Mouse (Mus musculus) liver, adult 2 months (tissue): ENCODE results near the gene Hdgf. TPM values are rescaled to one million over a fixed set of nuclear protein-coding genes. Genes with fewer than 3 reads are reported as not detected.
"Not testable (repeated sequence)": the region's sequence is repeated elsewhere in the genome, so short reads cannot be mapped to it uniquely, and the experiment has no call there.

Experiments
- DNase-seq: peaks from one replicate; pipeline ENCODE4 v3.0.0-alpha.2; 2011; ENCODE audit warnings: low read depth, low spot score; ENCODE audit errors: extremely low read depth
- H3K27ac ChIP-seq: fragments of 200-500 bp; replicated peaks from 2 replicates; pipeline ENCODE4 v1.5.1; 2012; ENCODE audit warnings: low read depth, mild to moderate bottlenecking, control low read depth, inconsistent platforms, low read length; ENCODE audit not compliant: insufficient read depth
- H3K27me3 ChIP-seq: fragments of 200-500 bp; 2 replicates; pipeline ENCODE4 v1.6.1; 2012; ENCODE audit warnings: mild to moderate bottlenecking, moderate library complexity, low read length, inconsistent platforms; ENCODE audit not compliant: control insufficient read depth, insufficient read depth
- H3K36me3 ChIP-seq: fragments of 200-500 bp; 2 replicates; pipeline ENCODE4 v1.6.1; 2012; ENCODE audit warnings: low read length, inconsistent platforms; ENCODE audit not compliant: control insufficient read depth, insufficient read depth
- H3K4me1 ChIP-seq: fragments of 200-500 bp; 2 replicates; pipeline ENCODE4 v1.6.1; 2011; ENCODE audit warnings: low read length; ENCODE audit not compliant: control insufficient read depth, insufficient read depth
- H3K4me3 ChIP-seq: fragments of 200-500 bp; 2 replicates; pipeline ENCODE4 v1.5.1; 2011; ENCODE audit warnings: low read depth, mild to moderate bottlenecking, control low read depth, low read length, moderate library complexity; ENCODE audit not compliant: insufficient read depth
- H3K79me2 ChIP-seq: fragments of 200-500 bp; 2 replicates; pipeline ENCODE4 v1.6.1; 2012; ENCODE audit warnings: inconsistent platforms, mild to moderate bottlenecking, low read length, moderate library complexity; ENCODE audit not compliant: control insufficient read depth, insufficient read depth
- H3K9ac ChIP-seq: fragments of 200-500 bp; 2 replicates; pipeline ENCODE4 v1.6.1; 2012; ENCODE audit warnings: low read depth, mild to moderate bottlenecking, control low read depth, inconsistent platforms, low read length
- CTCF ChIP-seq: fragments of 200-500 bp; IDR thresholded peaks from 2 replicates; pipeline ENCODE4 v1.5.1; 2011; ENCODE audit warnings: low read depth, low read length, control low read depth
- POLR2A ChIP-seq: fragments of 200-500 bp; IDR thresholded peaks from 2 replicates; pipeline ENCODE4 v1.6.1; 2011; ENCODE audit warnings: low read length, control low read depth; ENCODE audit not compliant: insufficient read depth; ENCODE audit errors: extremely low read depth
- WGBS: fragments of 180-500 bp; shearing (Covaris S2); methylation state at CpG from one replicate; pipeline ENCODE4 v1.1.7; 2018; 5-methylcytosine and 5-hydroxymethylcytosine counted together
- polyA plus RNA-seq: library from polyadenylated mRNA; depleted of rRNA; stranded (reverse); fragments of >200 nt; gene quantifications from 2 replicates; pipeline ENCODE4 v1.2.3, GENCODE M21; 2012
- total RNA-seq: library from RNA; depleted of rRNA; stranded (reverse); fragments of >200 nt; gene quantifications from 2 replicates; pipeline ENCODE4 v1.2.3, GENCODE M21; 2014

Gene Hdgf
- total and polyA plus RNA-seq, 2 experiments = 58.8 to 74.7 TPM

DNA sequence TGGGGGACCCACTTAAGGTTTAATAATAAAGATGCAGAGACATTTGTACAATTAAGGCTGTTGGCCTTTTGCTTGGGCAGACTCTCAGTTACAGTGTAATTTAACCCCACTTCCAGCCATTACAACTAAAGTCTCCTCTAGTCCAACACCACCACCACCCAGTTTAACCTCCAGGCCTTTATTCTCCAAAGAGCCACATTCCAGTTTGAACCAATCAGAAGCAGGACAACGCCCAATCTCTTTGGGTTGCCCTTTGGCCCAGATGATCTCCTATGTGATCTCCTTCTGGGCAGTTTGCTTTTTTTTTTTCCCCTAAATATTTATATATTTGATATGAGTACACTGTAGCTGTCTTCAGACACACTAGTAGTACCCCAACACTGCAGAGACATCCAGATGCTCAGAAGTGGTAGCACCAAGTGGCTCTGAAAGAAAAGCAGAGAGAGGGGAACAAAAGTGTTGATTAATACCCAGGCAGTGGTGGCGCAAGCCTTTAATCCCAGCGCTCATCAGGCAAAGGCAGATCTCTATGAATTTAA, 12.7 kb upstream of the Hdgf start:
- H3K36me3 ChIP-seq = no peaks in the 10 kb centered on the region
- no peak overlapping the region for H3K27ac ChIP-seq
- no peaks in the 10 kb centered on the region for H3K79me2 ChIP-seq
- no peak for DNase-seq
- H3K27me3 ChIP-seq = no peaks in the 10 kb centered on the region
- TF ChIP-seq POLR2A (no peak), CTCF (no peak)
- H3K4me1 ChIP-seq = no peaks in the 10 kb centered on the region
- no peak overlapping the region for H3K9ac ChIP-seq
- H3K4me3 ChIP-seq = no peak overlapping the region
- WGBS = 87% methylated on average over 3 of the region's 3 CpGs

GRCm38 (mm10) chr3:87899266-87899665, 6.9 kb upstream of the Hdgf start:
- H3K4me1 ChIP-seq = no peaks in the 10 kb centered on the region
- no peak overlapping the region for H3K9ac ChIP-seq
- TF ChIP-seq CTCF = no peak
- TF ChIP-seq POLR2A = no peak
- 68% methylated on average over 3 of the region's 3 CpGs for WGBS
- DNase-seq = no peak
- H3K36me3 ChIP-seq = no peaks in the 10 kb centered on the region
- no peak overlapping the region for H3K27ac ChIP-seq
- no peaks in the 10 kb centered on the region for H3K27me3 ChIP-seq
- no peak overlapping the region for H3K4me3 ChIP-seq
- no peaks in the 10 kb centered on the region for H3K79me2 ChIP-seq

- H3K9ac ChIP-seq = no peak overlapping the region
- no peak overlapping the region for H3K27ac ChIP-seq
- H3K36me3 ChIP-seq = no peaks in the 10 kb centered on the region
- no peaks in the 10 kb centered on the region for H3K79me2 ChIP-seq
- no peak overlapping the region for H3K4me3 ChIP-seq
- no peak for TF ChIP-seq POLR2A
- TF ChIP-seq CTCF = no peak
- WGBS = 90% methylated on average over 3 of the region's 3 CpGs
- DNase-seq = no peak
- H3K4me1 ChIP-seq = no peaks in the 10 kb centered on the region
- H3K27me3 ChIP-seq = no peaks in the 10 kb centered on the region
Observed at GRCm38 (mm10) chr3:87899776-87900175, 6.3 kb upstream of the Hdgf start.

GRCm38 (mm10) chr3:87901036-87901624, 5.0 kb upstream of the Hdgf start:
- Histone ChIP-seq H3K27ac (no peak overlapping the region), H3K4me3 (no peak overlapping the region), H3K36me3 (no peaks in the 10 kb centered on the region), H3K27me3 (no peaks in the 10 kb centered on the region), H3K9ac (no peak overlapping the region), H3K79me2 (no peaks in the 10 kb centered on the region), H3K4me1 (no peaks in the 10 kb centered on the region)
- TF ChIP-seq POLR2A (no peak), CTCF (no peak)
- WGBS = 33% methylated on average over 1 of the region's 1 CpGs
- DNase-seq = no peak

DNA sequence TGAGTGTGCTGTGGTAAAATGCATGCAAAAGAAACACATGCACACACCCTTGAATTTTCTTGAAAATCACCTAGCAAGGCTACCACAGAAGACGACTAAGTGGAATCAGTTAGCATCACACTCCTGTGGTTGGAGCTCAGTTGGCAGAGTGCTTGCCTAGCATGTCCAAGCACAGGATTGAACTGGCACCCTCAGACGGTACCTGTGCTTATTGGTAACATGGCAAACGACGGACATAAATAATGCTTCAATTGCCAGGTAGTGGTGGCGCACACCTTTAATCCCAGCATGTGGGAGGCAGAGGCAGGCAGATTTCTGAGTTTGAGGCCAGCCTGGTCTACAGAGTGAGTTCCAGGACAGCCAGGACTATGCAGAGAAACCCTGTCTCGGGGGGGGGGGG, 4.2 kb upstream of the Hdgf start:
- not testable (repeated sequence) for H3K4me3 ChIP-seq, H3K36me3 ChIP-seq, H3K4me1 ChIP-seq, H3K27ac ChIP-seq, H3K9ac ChIP-seq, DNase-seq, H3K79me2 ChIP-seq, H3K27me3 ChIP-seq
- 87% methylated on average over 6 of the region's 6 CpGs for WGBS

DNA sequence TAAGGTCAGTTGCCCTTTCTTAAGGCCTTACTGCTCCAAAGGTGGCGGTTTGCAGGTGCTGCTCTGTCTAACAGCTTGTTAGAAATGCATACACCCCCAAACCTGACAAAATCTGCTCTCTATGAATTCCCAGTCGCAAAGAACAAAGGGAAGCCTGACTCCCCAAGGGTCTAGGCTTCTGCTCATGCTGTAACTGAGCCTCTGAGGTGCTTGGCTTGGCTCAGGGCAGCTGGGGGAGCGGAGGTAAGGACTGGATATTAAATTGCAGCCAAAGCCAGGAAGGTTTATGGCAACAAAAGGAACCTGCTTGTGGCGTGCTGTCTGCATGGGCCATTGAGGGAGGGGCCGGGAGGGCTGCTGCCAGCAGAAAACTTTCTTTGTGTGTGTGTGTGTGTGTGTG, 2.3 kb upstream of the Hdgf start:
- H3K9ac ChIP-seq = no peak overlapping the region
- DNase-seq = no peak
- no peak overlapping the region for H3K4me3 ChIP-seq
- WGBS = 91% methylated on average over 5 of the region's 5 CpGs
- TF ChIP-seq CTCF (no peak), POLR2A (no peak)
- peaks cover 23% of the 10 kb centered on the region for H3K79me2 ChIP-seq
- H3K27me3 ChIP-seq = no peaks in the 10 kb centered on the region
- H3K4me1 ChIP-seq = peaks cover 9% of the 10 kb centered on the region
- H3K36me3 ChIP-seq = no peaks in the 10 kb centered on the region
- no peak overlapping the region for H3K27ac ChIP-seq
